ENCODE assay signal across 14 mouse cellular contexts in genomic region chr17:83853831-83854230, GRCm38 (mm10). TPM values are rescaled to one million over a fixed set of nuclear protein-coding genes. Genes with fewer than 3 reads are reported as not detected.
DNase-seq lines count a peak whose midpoint lies in the region; ATAC-seq and TF ChIP-seq lines count a peak whose summit lies in the region.
"Had no signal": no experiment of that assay in that cellular context is flagged by ENCODE, and none has a peak within 500 bp of the region (broad histone marks: within the 10 kb centered on the region; RNA-seq: fewer than 3 reads in every experiment).

No protein-coding gene starts in this region.

- TF ChIP-seq CTCF in ES-Bruce4 (IDR thresholded peaks at IDR 0.05; ENCODE audit: low read depth, low read length), result peak; percentile 35
- TF ChIP-seq CTCF in liver, embryonic 14.5 days (IDR thresholded peaks at IDR 0.05; ENCODE audit: low read depth), result peak; percentile 55

- no peak overlapping the region for H3K4me3 ChIP-seq in embryonic facial prominence, embryonic 13.5 days
- H3K4me3 ChIP-seq in embryonic facial prominence, embryonic 10.5 days, result no peak overlapping the region
- H3K4me3 ChIP-seq in kidney, embryonic 15.5 days (replicated peaks), result no peak overlapping the region
- peak overlapping the region; percentile 94 for H3K4me3 ChIP-seq in ES-Bruce4 (ENCODE audit: low read depth, low read length)
- peak overlapping the region; percentile 15 to 60 for H3K4me3 ChIP-seq in liver, embryonic 14.5 days (ENCODE audit: insufficient read depth in 1 of 2, low read depth in 2 of 2, low read length in 2 of 2)
- H3K4me3 ChIP-seq: forebrain, embryonic 15.5 days; hindbrain, embryonic 15.5 days had no signal

- no peaks in the 10 kb centered on the region for H3K9me3 ChIP-seq in embryonic facial prominence, embryonic 13.5 days
- H3K9me3 ChIP-seq in embryonic facial prominence, embryonic 10.5 days, result no peaks in the 10 kb centered on the region
- no peaks in the 10 kb centered on the region for H3K9me3 ChIP-seq in kidney, embryonic 15.5 days (replicated peaks)
- no peaks in the 10 kb centered on the region for H3K9me3 ChIP-seq in ES-Bruce4 (replicated peaks; ENCODE audit: control insufficient read depth, insufficient read depth, low read length, poor library complexity, severe bottlenecking)
- no peaks in the 10 kb centered on the region for H3K9me3 ChIP-seq in liver, embryonic 14.5 days (ENCODE audit: control insufficient read depth, low read length)
- H3K9me3 ChIP-seq: forebrain, embryonic 15.5 days; hindbrain, embryonic 15.5 days; megakaryocyte, embryonic 14.5 days had no signal

- peak overlapping the region; percentile 16 for H3K4me2 ChIP-seq in embryonic facial prominence, embryonic 13.5 days
- H3K4me2 ChIP-seq in kidney, embryonic 15.5 days, result peak overlapping the region; percentile 27; the same call in 1 of the 2 replicates
- peak overlapping the region; percentile 63 for H3K4me2 ChIP-seq in liver, embryonic 14.5 days (ENCODE audit: low read depth)
- H3K4me2 ChIP-seq: forebrain, embryonic 15.5 days; hindbrain, embryonic 15.5 days had no signal

- TF ChIP-seq POLR2A in ES-Bruce4 (IDR thresholded peaks at IDR 0.05; ENCODE audit: insufficient read depth, low read length), result no peak

- peaks cover 4% of the 10 kb centered on the region for H3K27me3 ChIP-seq in embryonic facial prominence, embryonic 13.5 days
- 0 out of 2 replicates have a peak, but pooled peaks cover 4% of the 10 kb centered on the region for H3K27me3 ChIP-seq in embryonic facial prominence, embryonic 10.5 days (replicated peaks; ENCODE audit: low read depth, poor library complexity, severe bottlenecking)
- H3K27me3 ChIP-seq in kidney, embryonic 15.5 days, result no peaks in the 10 kb centered on the region
- H3K27me3 ChIP-seq in ES-Bruce4 (ENCODE audit: control insufficient read depth, insufficient read depth, low read length, poor library complexity, severe bottlenecking), result no peaks in the 10 kb centered on the region
- H3K27me3 ChIP-seq in liver, embryonic 14.5 days (ENCODE audit: control insufficient read depth, insufficient read depth, low read length), result no peaks in the 10 kb centered on the region
- H3K27me3 ChIP-seq: forebrain, embryonic 15.5 days; hindbrain, embryonic 15.5 days; Patski had no signal

- H3K36me3 ChIP-seq in embryonic facial prominence, embryonic 13.5 days, result no peaks in the 10 kb centered on the region
- no peaks in the 10 kb centered on the region for H3K36me3 ChIP-seq in embryonic facial prominence, embryonic 10.5 days (replicated peaks)
- no peaks in the 10 kb centered on the region for H3K36me3 ChIP-seq in kidney, embryonic 15.5 days
- no peaks in the 10 kb centered on the region for H3K36me3 ChIP-seq in ES-Bruce4 (ENCODE audit: control insufficient read depth, insufficient read depth, low read length, poor library complexity, severe bottlenecking)
- H3K36me3 ChIP-seq in liver, embryonic 14.5 days (replicated peaks; ENCODE audit: control insufficient read depth, insufficient read depth, low read depth), result no peaks in the 10 kb centered on the region
- H3K36me3 ChIP-seq: forebrain, embryonic 15.5 days; hindbrain, embryonic 15.5 days had no signal

- no peak for TF ChIP-seq EP300 in ES-Bruce4 (IDR thresholded peaks at IDR 0.05; ENCODE audit: insufficient read depth, low read depth, low read length)
- TF ChIP-seq EP300 in liver, embryonic 14.5 days (IDR thresholded peaks at IDR 0.05; ENCODE audit: low read depth), result no peak

- no peak overlapping the region for H3K27ac ChIP-seq in embryonic facial prominence, embryonic 13.5 days
- no peak overlapping the region for H3K27ac ChIP-seq in embryonic facial prominence, embryonic 10.5 days (replicated peaks)
- no peak overlapping the region for H3K27ac ChIP-seq in kidney, embryonic 15.5 days
- no peak overlapping the region for H3K27ac ChIP-seq in ES-Bruce4 (ENCODE audit: insufficient read depth, low read length)
- no peak overlapping the region for H3K27ac ChIP-seq in liver, embryonic 14.5 days
- H3K27ac ChIP-seq: forebrain, embryonic 15.5 days; hindbrain, embryonic 15.5 days had no signal

- ATAC-seq in embryonic facial prominence, embryonic 13.5 days (ENCODE audit: insufficient number of reproducible peaks, insufficient read depth, low FRiP score, low TSS enrichment, low read depth), result no peak
- no peak for ATAC-seq in kidney, embryonic 15.5 days (replicated peaks; ENCODE audit: low FRiP score)
- ATAC-seq in liver, embryonic 14.5 days (ENCODE audit: insufficient read depth), result peak; percentile 36

- H3K4me1 ChIP-seq in embryonic facial prominence, embryonic 13.5 days, result peaks cover 12% of the 10 kb centered on the region; the same call in 1 of the 2 replicates
- H3K4me1 ChIP-seq in embryonic facial prominence, embryonic 10.5 days, result peaks cover 22% of the 10 kb centered on the region
- H3K4me1 ChIP-seq in kidney, embryonic 15.5 days, result peaks cover 7% of the 10 kb centered on the region; the same call in 1 of the 2 replicates
- no peaks in the 10 kb centered on the region for H3K4me1 ChIP-seq in ES-Bruce4 (ENCODE audit: control insufficient read depth, insufficient read depth, low read length)
- peaks cover 14 to 33% of the 10 kb centered on the region in 2 experiments for H3K4me1 ChIP-seq in liver, embryonic 14.5 days (replicated peaks; ENCODE audit: control insufficient read depth in 2 of 2, insufficient read depth in 2 of 2, low read length in 1 of 2)

- H3K9ac ChIP-seq in embryonic facial prominence, embryonic 13.5 days, result no peak overlapping the region
- no peak overlapping the region for H3K9ac ChIP-seq in kidney, embryonic 15.5 days
- 0 out of 2 replicates have a peak overlapping the region, but pooled peaks have one; percentile 18 for H3K9ac ChIP-seq in ES-Bruce4 (ENCODE audit: low read depth, poor library complexity, severe bottlenecking)
- H3K9ac ChIP-seq in liver, embryonic 14.5 days (replicated peaks), result peak overlapping the region; percentile 37
- H3K9ac ChIP-seq: forebrain, embryonic 15.5 days; hindbrain, embryonic 15.5 days had no signal

- 50% methylated on average over 3 of the region's 3 CpGs for WGBS in embryonic facial prominence, embryonic 13.5 days
- WGBS in embryonic facial prominence, embryonic 10.5 days, result 51% methylated on average over 3 of the region's 3 CpGs
- 54% methylated on average over 3 of the region's 3 CpGs for WGBS in kidney, embryonic 15.5 days
- 29% methylated on average over 3 of the region's 3 CpGs for WGBS in liver, embryonic 14.5 days (ENCODE audit: insufficient replicate concordance)

- DNase-seq in embryonic facial prominence, embryonic 10.5 days (ENCODE audit: low spot score), result no peak
- DNase-seq in kidney, postnatal 10 days, result no peak
- no peak for DNase-seq in liver, embryonic 14.5 days (ENCODE audit: low read depth in 3 of 3, low spot score in 3 of 3)
- no peak for DNase-seq in urinary bladder, adult 2 months (ENCODE audit: low spot score)
- no peak for DNase-seq in neural tube, embryonic 10.5 days (ENCODE audit: extremely low spot score, low spot score)
- DNase-seq: cerebellum, adult 11-12 months; gastrocnemius, postnatal 36 days had no signal

RNA-seq across cellular contexts. Expression of gene Haao, which starts 6.1 kb away (rescaled TPM):
- polyA plus RNA-seq in embryonic facial prominence, embryonic 13.5 days (2015; fragmentation: Nextera tagmentation; extraction: Ambion mirVana), result 1.5 and 1.7 TPM in 2 replicates
- not detected in 2 replicates for polyA plus RNA-seq in embryonic facial prominence, embryonic 10.5 days (2016; fragmentation: Nextera tagmentation; extraction: Ambion mirVana)
- 1.8 and 2.3 TPM in 2 replicates for polyA plus RNA-seq in kidney, embryonic 15.5 days (2015; fragmentation: Nextera tagmentation; extraction: Ambion mirVana)
- polyA plus RNA-seq in ES-Bruce4 (2011; ENCODE audit: insufficient read depth, insufficient read length, low read depth, missing spikeins), result 0.50 and 0.55 TPM in 2 replicates
- polyA plus RNA-seq in liver, embryonic 14.5 days (2012; rRNA removed), result 14.2 and 19.6 TPM in 2 replicates
- polyA plus RNA-seq in liver, embryonic 14.5 days (2014; fragmentation: Nextera tagmentation; extraction: Ambion mirVana), result 30.5 and 33.3 TPM in 2 replicates
- 0.69 and 0.81 TPM in 2 replicates for polyA plus RNA-seq in urinary bladder, adult 2 months (2012; rRNA removed)
- polyA plus RNA-seq: forebrain, embryonic 15.5 days; Patski had no signal

Comparison
In these comparisons a context has a peak if more than half of its experiments do, and no peak if none do; other contexts are left out.
1. H3K4me3 ChIP-seq: peak in ES-Bruce4 (single experiment) and liver, embryonic 14.5 days (2 of 2); none in embryonic facial prominence, embryonic 13.5 days (single experiment), embryonic facial prominence, embryonic 10.5 days (single experiment) and kidney, embryonic 15.5 days (single experiment).
2. H3K9ac ChIP-seq: peak in ES-Bruce4 (single experiment) and liver, embryonic 14.5 days (single experiment); none in embryonic facial prominence, embryonic 13.5 days (single experiment) and kidney, embryonic 15.5 days (single experiment).
3. Peak in every context shown above with its lines, with median percentiles within 50 percentile points of each other: H3K4me2 ChIP-seq.